Mouse (Mus musculus) heart, adult 2 months (tissue): ENCODE data around the gene Lrr1.

ENCODE experiments used
- CTCF ChIP-seq: fragments of 200-600 bp; IDR thresholded peaks from 2 replicates; pipeline ENCODE4 v1.8.1; 2022; ENCODE audit warnings: antibody characterized with exemption, mild to moderate bottlenecking, moderate library complexity
- POLR2A ChIP-seq: fragments of 200-500 bp; IDR thresholded peaks from 2 replicates; pipeline ENCODE4 v1.6.1; 2011; ENCODE audit warnings: mild to moderate bottlenecking, low read depth, low read length, control low read depth; ENCODE audit not compliant: insufficient read depth

DNA sequence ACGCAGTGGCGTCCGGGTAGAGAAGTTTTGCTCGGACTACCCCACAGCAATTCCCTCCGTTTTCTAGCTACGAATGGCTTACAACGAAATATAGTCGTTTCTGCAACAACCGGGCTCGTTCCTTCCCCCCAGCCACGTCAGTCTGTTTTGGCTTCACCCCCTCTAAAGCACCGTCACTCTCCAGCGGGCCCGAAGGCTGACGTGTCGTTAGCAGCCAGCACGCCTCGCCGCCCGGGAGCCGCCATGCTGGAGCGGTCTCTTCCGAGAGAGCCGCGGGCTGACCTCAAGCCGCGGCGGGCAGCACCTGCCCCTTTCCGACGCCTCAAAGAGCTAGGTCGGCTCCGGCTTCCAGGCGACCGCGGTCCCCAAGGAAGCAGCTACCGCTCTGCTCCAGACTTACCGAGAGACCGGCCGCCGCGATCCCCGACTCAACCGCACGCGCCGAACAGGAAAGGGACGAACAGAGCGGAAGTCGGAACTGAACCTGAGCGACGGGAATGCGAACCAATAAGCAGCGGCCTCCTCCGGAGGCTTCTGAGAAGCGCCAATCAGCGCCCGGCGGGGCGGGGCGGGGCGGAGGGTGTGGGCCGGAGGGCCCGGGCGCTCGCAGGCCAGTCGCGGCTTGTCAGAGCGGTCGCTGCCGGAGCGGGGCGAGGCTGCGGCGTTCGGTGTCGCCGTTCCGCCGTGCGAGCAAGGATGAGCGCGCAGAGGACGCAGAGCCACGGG, 15.1 kb downstream of the Lrr1 start, which contains the start of the genes Rpl36al and Mgat2:
- TF ChIP-seq CTCF (0 out of 2 replicates have a peak, but pooled peaks have one; percentile 14), POLR2A (peak; percentile 87)
